Mouse (Mus musculus): ENCODE measurements around the gene Cdc14b. TPM values are rescaled to one million over a fixed set of nuclear protein-coding genes. Genes with fewer than 3 reads are reported as not detected.
A peak's percentile ranks its signal among the peaks of the same experiment; 100 is the strongest.

Gene Cdc14b
- total and polyA plus RNA-seq, 3 experiments: 8.2 to 8.8 (median 8.7) TPM

DNA sequence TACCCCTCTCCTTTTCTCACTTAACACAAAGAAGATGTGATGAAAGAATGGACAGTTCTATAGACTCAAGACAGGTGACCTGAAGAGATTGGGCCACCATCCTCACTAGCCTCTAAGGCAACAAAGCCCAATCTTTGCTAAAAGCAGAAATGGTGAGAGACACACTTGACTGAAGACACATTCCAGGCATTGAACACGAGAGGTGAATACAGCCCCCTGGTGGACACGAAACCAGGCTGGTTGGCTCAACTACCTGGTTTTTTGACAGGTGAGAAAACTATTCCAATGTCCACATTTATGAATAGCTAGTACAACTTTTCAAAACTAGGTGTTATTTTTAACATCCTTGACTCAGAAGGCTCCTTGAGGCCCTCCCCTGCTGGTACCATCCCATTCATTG, 70.4 kb downstream of the Cdc14b start:
- Histone ChIP-seq H3K79me2 (replicated peaks; ENCODE audit: control insufficient read depth, insufficient read depth, low read length) (no peaks in the 10 kb centered on the region), H3K27ac (no peak overlapping the region), H3K4me3 (no peak overlapping the region), H3K9ac (ENCODE audit: low read depth, low read length) (no peak overlapping the region), H3K4me1 (ENCODE audit: control insufficient read depth, insufficient read depth, low read length) (no peaks in the 10 kb centered on the region), H3K27me3 (ENCODE audit: control insufficient read depth, insufficient read depth, low read length) (no peaks in the 10 kb centered on the region), H3K36me3 (ENCODE audit: control insufficient read depth, insufficient read depth, low read length) (no peaks in the 10 kb centered on the region)
- intact Hi-C loops (cut with DNase I): no loop called here
- DNase-seq: no peak
- WGBS: 76% methylated on average over 2 of the region's 2 CpGs
- no peak for TF ChIP-seq EP300 (IDR thresholded peaks at IDR 0.05; ENCODE audit: insufficient read depth, low read depth, low read length)
- peak; percentile 44 for TF ChIP-seq CTCF (IDR thresholded peaks at IDR 0.05)

DNA sequence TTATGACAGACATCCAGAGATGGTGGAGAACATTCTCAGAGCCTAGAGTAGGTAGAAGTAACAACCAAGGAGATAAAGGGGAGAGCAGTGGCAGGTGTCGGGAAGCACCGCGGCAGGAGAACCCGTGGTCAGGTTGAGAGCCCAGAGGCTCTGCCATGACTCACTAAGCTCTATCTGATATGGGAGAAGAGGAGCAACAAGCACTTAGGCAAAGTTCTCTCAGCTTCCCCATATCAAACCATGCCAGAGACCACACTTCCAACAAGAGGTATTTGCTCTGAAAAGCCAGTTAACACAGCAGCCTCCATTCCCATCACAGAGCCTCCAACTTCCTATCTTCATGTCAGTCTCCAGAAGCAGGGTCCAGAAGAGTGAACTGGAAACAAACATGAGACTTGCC, 74.2 kb downstream of the Cdc14b start:
- H3K36me3 ChIP-seq (ENCODE audit: control insufficient read depth, insufficient read depth, low read length): no peaks in the 10 kb centered on the region
- H3K9ac ChIP-seq (ENCODE audit: low read depth, low read length): no peak overlapping the region
- 90% methylated on average over 4 of the region's 4 CpGs for WGBS
- H3K79me2 ChIP-seq (replicated peaks; ENCODE audit: control insufficient read depth, insufficient read depth, low read length): no peaks in the 10 kb centered on the region
- H3K4me1 ChIP-seq (ENCODE audit: control insufficient read depth, insufficient read depth, low read length): no peaks in the 10 kb centered on the region
- H3K27me3 ChIP-seq (ENCODE audit: control insufficient read depth, insufficient read depth, low read length): no peaks in the 10 kb centered on the region
- intact Hi-C loops (cut with DNase I): no loop called here
- H3K27ac ChIP-seq: no peak overlapping the region
- TF ChIP-seq EP300 (IDR thresholded peaks at IDR 0.05; ENCODE audit: insufficient read depth, low read depth, low read length): no peak
- no peak for TF ChIP-seq POLR2A (IDR thresholded peaks at IDR 0.05; ENCODE audit: insufficient read depth, low read depth, low read length)
- TF ChIP-seq CTCF (IDR thresholded peaks at IDR 0.05): no peak
- no peak for DNase-seq
- no peak overlapping the region for H3K4me3 ChIP-seq

GRCm38 (mm10) chr13:64198310-64198709, 76.8 kb downstream of the Cdc14b start:
- intact Hi-C loops (cut with DNase I): no loop called here
- WGBS: 94% methylated on average over 4 of the region's 4 CpGs

DNA sequence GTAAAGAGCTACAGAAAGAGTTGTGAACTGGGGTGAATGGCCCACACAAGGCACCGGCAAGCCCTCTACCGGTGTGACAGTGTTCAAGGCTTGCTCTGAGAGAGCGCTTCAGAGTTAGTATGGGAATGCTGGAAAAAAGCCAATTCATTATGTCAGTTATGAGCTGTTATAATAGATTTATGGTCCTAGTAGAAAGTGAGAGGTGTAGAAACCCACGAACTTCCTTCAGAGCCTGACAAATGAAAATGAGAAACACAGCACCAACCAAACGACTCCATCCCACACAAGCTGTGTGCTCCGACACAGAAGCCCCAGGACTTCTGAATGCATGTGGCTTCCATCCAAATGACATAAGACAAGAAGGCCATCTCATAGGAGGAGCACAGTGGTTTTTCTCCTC, 77.2 kb downstream of the Cdc14b start:
- TF ChIP-seq EP300 (IDR thresholded peaks at IDR 0.05; ENCODE audit: insufficient read depth, low read depth, low read length) (no peak), CTCF (IDR thresholded peaks at IDR 0.05) (no peak), POLR2A (IDR thresholded peaks at IDR 0.05; ENCODE audit: insufficient read depth, low read depth, low read length) (no peak)
- H3K9ac ChIP-seq (ENCODE audit: low read depth, low read length): no peak overlapping the region
- no peak overlapping the region for H3K27ac ChIP-seq
- DNase-seq: no peak
- no peaks in the 10 kb centered on the region for H3K79me2 ChIP-seq (replicated peaks; ENCODE audit: control insufficient read depth, insufficient read depth, low read length)
- no peaks in the 10 kb centered on the region for H3K27me3 ChIP-seq (ENCODE audit: control insufficient read depth, insufficient read depth, low read length)
- no peak overlapping the region for H3K4me3 ChIP-seq
- no peaks in the 10 kb centered on the region for H3K36me3 ChIP-seq (ENCODE audit: control insufficient read depth, insufficient read depth, low read length)
- intact Hi-C loops (cut with DNase I): no loop called here
- 80% methylated on average over 6 of the region's 6 CpGs for WGBS
- H3K4me1 ChIP-seq (ENCODE audit: control insufficient read depth, insufficient read depth, low read length): no peaks in the 10 kb centered on the region

More at GRCm38 (mm10) chr13:64198310-64198709, 76.8 kb downstream of the Cdc14b start:
- H3K79me2 ChIP-seq (replicated peaks; ENCODE audit: control insufficient read depth, insufficient read depth, low read length): no peaks in the 10 kb centered on the region
- no peaks in the 10 kb centered on the region for H3K36me3 ChIP-seq (ENCODE audit: control insufficient read depth, insufficient read depth, low read length)
- no peak overlapping the region for H3K4me3 ChIP-seq
- no peaks in the 10 kb centered on the region for H3K27me3 ChIP-seq (ENCODE audit: control insufficient read depth, insufficient read depth, low read length)
- H3K27ac ChIP-seq: no peak overlapping the region
- no peak overlapping the region for H3K9ac ChIP-seq (ENCODE audit: low read depth, low read length)
- TF ChIP-seq EP300 (IDR thresholded peaks at IDR 0.05; ENCODE audit: insufficient read depth, low read depth, low read length) (no peak), CTCF (IDR thresholded peaks at IDR 0.05) (no peak), POLR2A (IDR thresholded peaks at IDR 0.05; ENCODE audit: insufficient read depth, low read depth, low read length) (no peak)
- no peaks in the 10 kb centered on the region for H3K4me1 ChIP-seq (ENCODE audit: control insufficient read depth, insufficient read depth, low read length)
- no peak for DNase-seq

DNA sequence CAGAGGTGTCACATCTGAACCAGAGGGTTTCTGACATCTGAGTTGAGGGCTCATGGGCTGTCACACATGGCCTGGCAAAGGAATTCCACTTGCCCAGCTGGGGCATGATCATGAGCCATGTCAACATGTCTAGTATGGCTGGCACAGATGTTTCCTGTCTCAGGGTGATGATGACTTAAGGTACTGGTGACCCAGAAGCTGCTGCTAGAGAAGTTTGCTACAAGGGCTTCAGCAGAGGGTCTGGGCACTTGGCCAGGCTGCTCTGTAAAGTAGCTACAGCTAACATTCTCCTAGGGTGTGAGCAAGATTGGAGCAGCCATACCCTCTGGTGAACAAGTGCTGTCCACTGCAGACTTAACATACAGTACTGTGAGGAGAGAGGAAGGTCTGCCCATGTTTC, 88.0 kb downstream of the Cdc14b start:
- Histone ChIP-seq H3K27ac (no peak overlapping the region), H3K36me3 (ENCODE audit: control insufficient read depth, insufficient read depth, low read length) (no peaks in the 10 kb centered on the region)

GRCm38 (mm10) chr13:64186516-64186915, 88.6 kb downstream of the Cdc14b start:
- no peaks in the 10 kb centered on the region for H3K27me3 ChIP-seq (ENCODE audit: control insufficient read depth, insufficient read depth, low read length)
- H3K4me1 ChIP-seq (ENCODE audit: control insufficient read depth, insufficient read depth, low read length): no peaks in the 10 kb centered on the region
- H3K36me3 ChIP-seq (ENCODE audit: control insufficient read depth, insufficient read depth, low read length): no peaks in the 10 kb centered on the region
- H3K27ac ChIP-seq: no peak overlapping the region
- no peak overlapping the region for H3K4me3 ChIP-seq
- H3K9ac ChIP-seq (ENCODE audit: low read depth, low read length): no peak overlapping the region
- no peak for DNase-seq
- WGBS: 89% methylated on average over 4 of the region's 4 CpGs
- H3K79me2 ChIP-seq (replicated peaks; ENCODE audit: control insufficient read depth, insufficient read depth, low read length): no peaks in the 10 kb centered on the region
- TF ChIP-seq CTCF (IDR thresholded peaks at IDR 0.05) (no peak), POLR2A (IDR thresholded peaks at IDR 0.05; ENCODE audit: insufficient read depth, low read depth, low read length) (no peak)
- intact Hi-C loops (cut with DNase I): no loop called here

More for the DNA sequence above, 88.0 kb downstream of the Cdc14b start:
- no peak overlapping the region for H3K9ac ChIP-seq (ENCODE audit: low read depth, low read length)
- H3K27me3 ChIP-seq (ENCODE audit: control insufficient read depth, insufficient read depth, low read length): no peaks in the 10 kb centered on the region
- no peaks in the 10 kb centered on the region for H3K79me2 ChIP-seq (replicated peaks; ENCODE audit: control insufficient read depth, insufficient read depth, low read length)
- no peak for DNase-seq
- intact Hi-C loops (cut with DNase I): no loop called here
- no peak for TF ChIP-seq EP300 (IDR thresholded peaks at IDR 0.05; ENCODE audit: insufficient read depth, low read depth, low read length)
- TF ChIP-seq POLR2A (IDR thresholded peaks at IDR 0.05; ENCODE audit: insufficient read depth, low read depth, low read length): no peak
- no peak for TF ChIP-seq CTCF (IDR thresholded peaks at IDR 0.05)
- no peaks in the 10 kb centered on the region for H3K4me1 ChIP-seq (ENCODE audit: control insufficient read depth, insufficient read depth, low read length)
- H3K4me3 ChIP-seq: no peak overlapping the region
